Mouse (Mus musculus): ENCODE measurements around the gene Midn.

- TF ChIP-seq CTCF (IDR thresholded peaks at IDR 0.05; ENCODE audit: control insufficient read depth, insufficient read depth, low read length): no peak
- no peak for TF ChIP-seq POLR2A (IDR thresholded peaks at IDR 0.05; ENCODE audit: borderline replicate concordance, control insufficient read depth, low read depth, low read length)
These were observed 29.6 kb downstream of the Midn start for GRCm38 (mm10) chr10:80177441-80178279.
